Mouse (Mus musculus) CH12.LX (cell line): ENCODE data around the gene Sema3c. TPM values are rescaled to one million over a fixed set of nuclear protein-coding genes. Genes with fewer than 3 reads are reported as not detected.

Experiments
- DNase-seq: peaks from one replicate; pipeline ENCODE4 v3.0.0-alpha.2; 2013; ENCODE audit errors: extremely low read depth
- H3K27ac ChIP-seq: 2 replicates; pipeline ENCODE4 v1.5.1; 2012; ENCODE audit warnings: low read depth, mild to moderate bottlenecking, control low read depth, moderate library complexity; ENCODE audit not compliant: insufficient read depth
- H3K27me3 ChIP-seq: replicated peaks from 2 replicates; pipeline ENCODE3; 2012; ENCODE audit warnings: inconsistent platforms
- H3K36me3 ChIP-seq, 2 experiments: replicated peaks in 1 of 2; 2 replicates each; pipeline versions ENCODE3 to v1.6.1; 2012; ENCODE audit warnings: inconsistent platforms in 1 of 2, low read length in 1 of 2, mild to moderate bottlenecking in 1 of 2, mixed read lengths in 1 of 2, moderate library complexity in 1 of 2; ENCODE audit not compliant: control insufficient read depth in 1 of 2, insufficient read depth in 1 of 2
- H3K4me1 ChIP-seq, 2 experiments: 2 replicates each; pipeline ENCODE4 v1.6.1; 2012; ENCODE audit warnings: inconsistent platforms in 1 of 2, moderate library complexity in 1 of 2; ENCODE audit not compliant: insufficient read depth in 2 of 2, control insufficient read depth in 1 of 2
- H3K4me2 ChIP-seq: 2 replicates; pipeline ENCODE4 v1.6.1; 2012; ENCODE audit warnings: low read depth, mild to moderate bottlenecking, control low read depth; ENCODE audit not compliant: poor library complexity, insufficient read depth, severe bottlenecking
- H3K4me3 ChIP-seq, 3 experiments: fragments of 150-350 bp in 1 of 3; sonication (generic) in 1 of 3; replicated peaks in 1 of 3; 2 replicates each; pipeline versions ENCODE3 to v1.5.1; 2011 to 2012; ENCODE audit warnings: low read depth in 2 of 3, low read length in 2 of 3, mild to moderate bottlenecking in 2 of 3, moderate library complexity in 2 of 3, control low read depth in 1 of 3, improper control_type of control experiment in 1 of 3, inconsistent platforms in 1 of 3, mixed read lengths in 1 of 3; ENCODE audit not compliant: poor library complexity in 1 of 3
- H3K79me2 ChIP-seq: replicated peaks from 2 replicates; pipeline ENCODE4 v1.6.1; 2012; ENCODE audit warnings: mild to moderate bottlenecking, moderate library complexity; ENCODE audit not compliant: control insufficient read depth, poor library complexity, insufficient read depth, severe bottlenecking; ENCODE audit errors: extremely low read depth
- H3K9ac ChIP-seq: 2 replicates; pipeline ENCODE4 v1.6.1; 2012; ENCODE audit warnings: low read depth, mild to moderate bottlenecking, control low read depth, moderate library complexity; ENCODE audit not compliant: insufficient read depth
- H3K9me3 ChIP-seq: replicated peaks from 2 replicates; pipeline ENCODE3; 2012; ENCODE audit warnings: low read length, inconsistent platforms, mixed read lengths
- CHD1 ChIP-seq: IDR thresholded peaks from 2 replicates; pipeline ENCODE4 v1.6.1; 2012; ENCODE audit warnings: low read depth, low read length, improper control_type of control experiment, inconsistent platforms
- CHD2 ChIP-seq: IDR thresholded peaks from 2 replicates; pipeline ENCODE4 v1.6.1; 2011; ENCODE audit warnings: low read length, improper control_type of control experiment
- CTCF ChIP-seq, 2 experiments: IDR thresholded peaks in 1 of 2; conservative IDR thresholded peaks in 1 of 2; 2 replicates each; pipeline ENCODE4 v1.5.1; 2011 to 2012; ENCODE audit warnings: low read depth in 2 of 2, low read length in 2 of 2, improper control_type of control experiment in 1 of 2, inconsistent platforms in 1 of 2, mild to moderate bottlenecking in 1 of 2, moderate library complexity in 1 of 2
- E2F4 ChIP-seq: IDR thresholded peaks from 2 replicates; pipeline ENCODE4 v1.6.1; 2011; ENCODE audit warnings: low read depth, low read length, improper control_type of control experiment; ENCODE audit not compliant: insufficient replicate concordance
- EP300 ChIP-seq: IDR thresholded peaks from 2 replicates; pipeline ENCODE4 v1.6.1; 2011; ENCODE audit warnings: low read length, improper control_type of control experiment
- ETS1 ChIP-seq: conservative IDR thresholded peaks from 2 replicates; pipeline ENCODE4 v1.6.1; 2012; ENCODE audit warnings: low read depth, mild to moderate bottlenecking, inconsistent platforms, low read length, improper control_type of control experiment, moderate library complexity
- IRF4 ChIP-seq: IDR thresholded peaks from 2 replicates; pipeline ENCODE4 v1.6.1; 2014; ENCODE audit warnings: low read depth, mild to moderate bottlenecking, inconsistent platforms, low read length, improper control_type of control experiment
- MAZ ChIP-seq: IDR thresholded peaks from 2 replicates; pipeline ENCODE4 v1.6.1; 2012; ENCODE audit warnings: low read depth, mild to moderate bottlenecking, inconsistent platforms, low read length, improper control_type of control experiment, moderate library complexity
- MYC ChIP-seq: IDR thresholded peaks from 2 replicates; pipeline ENCODE4 v1.6.1; 2011; ENCODE audit warnings: low read depth, mild to moderate bottlenecking, improper control_type of control experiment, low read length
- POLR2A ChIP-seq: IDR thresholded peaks from 2 replicates; pipeline ENCODE4 v1.6.1; 2011; ENCODE audit warnings: low read depth, mild to moderate bottlenecking, improper control_type of control experiment, low read length
- POLR2AphosphoS2 ChIP-seq: IDR thresholded peaks from 2 replicates; pipeline ENCODE4 v1.6.1; 2011; ENCODE audit warnings: low read depth, low read length, improper control_type of control experiment
- RAD21 ChIP-seq: IDR thresholded peaks from 2 replicates; pipeline ENCODE4 v1.6.1; 2011; ENCODE audit warnings: low read depth, mild to moderate bottlenecking, low read length, improper control_type of control experiment, moderate library complexity
- RCOR1 ChIP-seq: conservative IDR thresholded peaks from 2 replicates; pipeline ENCODE4 v1.6.1; 2012; ENCODE audit warnings: low read depth, mild to moderate bottlenecking, inconsistent platforms, low read length, improper control_type of control experiment
- SIN3A ChIP-seq: IDR thresholded peaks from 2 replicates; pipeline ENCODE4 v1.6.1; 2012; ENCODE audit warnings: low read length, improper control_type of control experiment, inconsistent platforms
- TBP ChIP-seq: conservative IDR thresholded peaks from 2 replicates; pipeline ENCODE4 v1.6.1; 2011; ENCODE audit warnings: low read depth, low read length, improper control_type of control experiment
- TCF12 ChIP-seq: IDR thresholded peaks from 2 replicates; pipeline ENCODE4 v1.6.1; 2014; ENCODE audit warnings: low read depth, mild to moderate bottlenecking, inconsistent platforms, low read length, improper control_type of control experiment
- USF1 ChIP-seq: IDR thresholded peaks from 2 replicates; pipeline ENCODE4 v1.6.1; 2014; ENCODE audit warnings: low read depth, mild to moderate bottlenecking, inconsistent platforms, low read length, improper control_type of control experiment
- ZC3H11A ChIP-seq: IDR thresholded peaks from 2 replicates; pipeline ENCODE4 v1.6.1; 2012; ENCODE audit warnings: low read depth, mild to moderate bottlenecking, inconsistent platforms, low read length, improper control_type of control experiment
- dilution Hi-C: fragments of 300-500 bp; cut with MboI; formaldehyde crosslinking; loops from 2 replicates; pipeline ENCODE4 v1.14.3; 2020; ENCODE audit warnings: low sequenced_read_pairs; ENCODE audit not compliant: extremely low pct_unique_long_range_greater_than_20kb, extremely low pct_ligation_motif_present
- in situ Hi-C: fragments of 300-500 bp; cut with MboI; formaldehyde crosslinking; loops from 3 replicates; pipeline ENCODE4 v1.14.3; 2019; ENCODE audit warnings: low sequenced_read_pairs, low pct_ligation_motif_present, low pct_unique_long_range_greater_than_20kb, mixed read lengths
- polyA plus RNA-seq: library from polyadenylated mRNA; unstranded; fragments of >175 nt; gene quantifications from 2 replicates; pipeline ENCODE4 v1.2.1, GENCODE M21; 2012; ENCODE audit warnings: low read depth; ENCODE audit not compliant: insufficient read length
- total RNA-seq, 2 experiments: library from RNA; depleted of rRNA; stranded (reverse); fragments of 300-350 nt in 1 of 2; fragments of >200 nt in 1 of 2; gene quantifications; 2 replicates each; pipeline ENCODE4 v1.2.3; 2012 to 2014

Sema3c gene
- total and polyA plus RNA-seq, 3 experiments = not detected

- Histone ChIP-seq H3K9me3 (no peaks in the 10 kb centered on the region), H3K4me3 (no peak overlapping the region), H3K79me2 (no peaks in the 10 kb centered on the region), H3K4me1 (no peaks in the 10 kb centered on the region), H3K4me2 (no peak overlapping the region), H3K27ac (no peak overlapping the region), H3K27me3 (no peaks in the 10 kb centered on the region), H3K36me3 (no peaks in the 10 kb centered on the region), H3K9ac (no peak overlapping the region)
- DNase-seq = no peak
- dilution Hi-C loops = no loop called here
- in situ Hi-C loops = no loop called here
- no peak for TF ChIP-seq CHD2
- no peak for TF ChIP-seq POLR2AphosphoS2
- TF ChIP-seq CHD1 = no peak
- no peak for TF ChIP-seq E2F4
- TF ChIP-seq MAZ = no peak
- TF ChIP-seq MYC = no peak
- TF ChIP-seq TBP = no peak
- no peak for TF ChIP-seq RAD21
- TF ChIP-seq USF1 = no peak
- TF ChIP-seq POLR2A = no peak
- no peak for TF ChIP-seq EP300
- TF ChIP-seq RCOR1 = no peak
- TF ChIP-seq IRF4 = no peak
Observed at GRCm38 (mm10) chr5:17707086-17707485, 133.0 kb downstream of the Sema3c start.

DNA sequence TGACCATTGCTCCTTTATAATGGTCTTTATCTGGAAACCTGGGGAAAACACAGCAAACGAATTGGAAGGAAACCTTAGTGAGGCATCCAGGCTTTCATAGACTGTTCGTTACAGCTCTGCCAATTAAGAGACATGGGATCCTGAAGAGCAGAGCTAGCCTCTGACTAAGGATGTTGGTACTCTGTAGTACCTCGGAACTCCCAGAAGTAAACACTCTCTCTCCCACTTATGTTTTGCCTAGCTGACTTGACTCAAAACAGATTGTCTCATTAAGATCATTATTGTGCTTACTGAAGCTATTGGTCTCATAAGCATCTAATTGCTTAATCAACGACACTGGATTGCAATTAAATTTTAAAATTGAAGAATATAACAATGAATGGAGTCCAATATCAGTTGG is 138.3 kb downstream of the Sema3c start:
- Histone ChIP-seq H3K9me3 (no peaks in the 10 kb centered on the region), H3K4me3 (no peak overlapping the region), H3K4me2 (no peak overlapping the region), H3K27me3 (no peaks in the 10 kb centered on the region), H3K27ac (no peak overlapping the region), H3K79me2 (no peaks in the 10 kb centered on the region)
- DNase-seq = no peak
- in situ Hi-C loops = no loop called here
- TF ChIP-seq ETS1 = no peak
- TF ChIP-seq RCOR1 = no peak
- no peak for TF ChIP-seq CTCF (conservative IDR thresholded peaks at IDR 0.05 in 1 of 2, IDR thresholded peaks at IDR 0.05 in 1 of 2; ENCODE audit: low read depth in 2 of 2, low read length in 2 of 2)
- TF ChIP-seq SIN3A = no peak
- no peak for TF ChIP-seq MAZ
- no peak for TF ChIP-seq TCF12
- no peak for TF ChIP-seq IRF4
- no peak for TF ChIP-seq ZC3H11A
- TF ChIP-seq, all 38 proteins: peak for 0
- Histone ChIP-seq H3K9ac (no peak overlapping the region), H3K4me1 (peaks cover 5% of the 10 kb centered on the region in 2 experiments; a peak in 3 of 4 replicates), H3K36me3 (no peaks in the 10 kb centered on the region)
- dilution Hi-C loops = no loop called here
